In genomic region chr9:37653836-37654235, GRCm38 (mm10) we compare ENCODE assay signal across 33 mouse cellular contexts. TPM values are rescaled to one million over a fixed set of nuclear protein-coding genes. Genes with fewer than 3 reads are reported as not detected.
"Had no signal": no experiment of that assay in that cellular context is flagged by ENCODE, and none has a peak within 500 bp of the region (broad histone marks: within the 10 kb centered on the region; RNA-seq: fewer than 3 reads in every experiment).

No protein-coding gene starts in this region.

- H3K9ac ChIP-seq: forebrain, embryonic 15.5 days; forebrain, postnatal 0 days; hindbrain, embryonic 13.5 days; hindbrain, embryonic 15.5 days; intestine, embryonic 15.5 days; limb, embryonic 12.5 days; liver, embryonic 12.5 days; liver, embryonic 14.5 days had no signal

- H3K27ac ChIP-seq: forebrain, embryonic 15.5 days; heart, adult 2 months; hindbrain, embryonic 13.5 days; hindbrain, embryonic 15.5 days; hindbrain, postnatal 0 days; intestine, embryonic 15.5 days; layer of hippocampus, adult 2 months; left cerebral cortex, adult 2 months; limb, embryonic 10.5 days; limb, embryonic 12.5 days; liver, embryonic 12.5 days; liver, embryonic 14.5 days had no signal

- H3K4me2 ChIP-seq: forebrain, embryonic 15.5 days; hindbrain, embryonic 13.5 days; hindbrain, embryonic 15.5 days; intestine, embryonic 15.5 days; limb, embryonic 12.5 days; liver, embryonic 12.5 days had no signal

- H3K4me1 ChIP-seq: intestine, embryonic 15.5 days had no signal

- H3K27me3 ChIP-seq: forebrain, embryonic 15.5 days; hindbrain, embryonic 13.5 days; hindbrain, embryonic 15.5 days; intestine, embryonic 15.5 days; limb, embryonic 12.5 days; liver, embryonic 12.5 days had no signal

- H3K9me3 ChIP-seq: forebrain, embryonic 15.5 days; hindbrain, embryonic 13.5 days; hindbrain, embryonic 15.5 days; intestine, embryonic 15.5 days; limb, embryonic 10.5 days; limb, embryonic 12.5 days; liver, embryonic 12.5 days had no signal

- DNase-seq: forebrain, postnatal 0 days; gastrocnemius, postnatal 14 days; gastrocnemius, postnatal 36 days; heart, adult 2 months; heart, postnatal 14 days; kidney, adult 18-20 months; kidney, adult 8-10 months; kidney, postnatal 10 days; kidney, postnatal 25 days; kidney, postnatal 4 days had no signal

- ATAC-seq: forebrain, embryonic 15.5 days; forebrain, postnatal 0 days; hindbrain, postnatal 0 days; intestine, embryonic 15.5 days; intestine, postnatal 0 days; liver, embryonic 12.5 days had no signal

- H3K4me3 ChIP-seq: forebrain, embryonic 15.5 days; heart, adult 2 months; hindbrain, embryonic 13.5 days; hindbrain, embryonic 15.5 days; intestine, embryonic 15.5 days; layer of hippocampus, adult 2 months; left cerebral cortex, adult 2 months; limb, embryonic 10.5 days; limb, embryonic 12.5 days; liver, embryonic 12.5 days had no signal

RNA-seq across cellular contexts. Expression of gene Panx3, which starts 15.2 kb away (rescaled TPM):
- total RNA-seq: gastrocnemius, adult 18-20 months; gastrocnemius, adult 8-10 months; gastrocnemius, postnatal 14 days; gastrocnemius, postnatal 36 days; heart, adult 2 months; heart, postnatal 14 days; hematopoietic stem cell, adult 5-6 weeks; hindbrain, postnatal 0 days; layer of hippocampus, adult 2 months; layer of hippocampus, postnatal 10 days; layer of hippocampus, postnatal 25 days; left cerebral cortex, adult 2 months; left cerebral cortex, postnatal 14 days; left cerebral cortex, postnatal 36 days; liver, adult 2 months had no signal
- polyA plus RNA-seq: forebrain, embryonic 15.5 days; forebrain, postnatal 0 days; gonadal fat pad, adult 2 months; heart, adult 2 months; hindbrain, embryonic 15.5 days; intestine, embryonic 15.5 days; intestine, postnatal 0 days; kidney, embryonic 14.5 days; kidney, embryonic 16.5 days; limb, embryonic 10.5 days; liver, adult 2 months; liver, embryonic 12.5 days; liver, embryonic 14.5 days had no signal

RNA-seq across cellular contexts. Expression of gene Spa17, which starts 40.3 kb away (rescaled TPM):
- total RNA-seq: hindbrain, postnatal 0 days had no signal
